Mouse (Mus musculus): ENCODE data around the gene Sardh. TPM values are rescaled to one million over a fixed set of nuclear protein-coding genes. Genes with fewer than 3 reads are reported as not detected.
A peak's percentile ranks its signal among the peaks of the same experiment; 100 is the strongest.

Sardh gene
- polyA plus RNA-seq, 1 experiment from 2014 or later, result 11.9 TPM

DNA sequence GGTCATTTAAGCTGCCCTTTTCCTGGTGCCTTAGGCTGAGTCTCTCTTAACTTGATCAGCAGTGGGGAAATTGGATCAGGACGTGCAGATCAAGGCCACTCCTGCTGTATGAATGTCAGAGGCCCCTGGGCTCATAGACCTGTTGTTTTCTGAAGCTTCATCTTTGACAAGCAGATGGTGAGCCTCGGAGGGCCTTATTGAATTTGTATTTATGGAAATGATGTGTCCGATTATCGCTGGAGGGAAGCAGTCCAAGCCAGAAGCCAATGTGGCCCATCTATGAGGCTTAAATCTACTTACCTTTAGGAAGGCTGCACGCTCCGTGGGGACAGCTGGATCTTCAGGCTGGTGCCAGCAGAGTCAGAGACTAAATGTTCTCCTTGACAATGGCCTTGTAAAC lies 91.5 kb downstream of the Sardh start:
- WGBS, result 81% methylated on average over 6 of the region's 6 CpGs
- Histone ChIP-seq H3K27ac (ENCODE audit: low read length) (no peak overlapping the region), H3K36me3 (ENCODE audit: control insufficient read depth, insufficient read depth, low read length) (no peaks in the 10 kb centered on the region), H3K4me2 (replicated peaks; ENCODE audit: low read depth, low read length) (no peak overlapping the region), H3K27me3 (ENCODE audit: control insufficient read depth, insufficient read depth, low read length) (no peaks in the 10 kb centered on the region), H3K4me3 (ENCODE audit: low read depth, low read length) (no peak overlapping the region), H3K4me1 (ENCODE audit: control insufficient read depth, insufficient read depth, low read length) (no peaks in the 10 kb centered on the region), H3K9me3 (ENCODE audit: control insufficient read depth, low read depth, low read length) (no peaks in the 10 kb centered on the region), H3K9ac (replicated peaks; ENCODE audit: low read depth, low read length) (no peak overlapping the region)
- no peak for ATAC-seq (ENCODE audit: insufficient number of reproducible peaks, insufficient read depth, low FRiP score, low read depth)

DNA sequence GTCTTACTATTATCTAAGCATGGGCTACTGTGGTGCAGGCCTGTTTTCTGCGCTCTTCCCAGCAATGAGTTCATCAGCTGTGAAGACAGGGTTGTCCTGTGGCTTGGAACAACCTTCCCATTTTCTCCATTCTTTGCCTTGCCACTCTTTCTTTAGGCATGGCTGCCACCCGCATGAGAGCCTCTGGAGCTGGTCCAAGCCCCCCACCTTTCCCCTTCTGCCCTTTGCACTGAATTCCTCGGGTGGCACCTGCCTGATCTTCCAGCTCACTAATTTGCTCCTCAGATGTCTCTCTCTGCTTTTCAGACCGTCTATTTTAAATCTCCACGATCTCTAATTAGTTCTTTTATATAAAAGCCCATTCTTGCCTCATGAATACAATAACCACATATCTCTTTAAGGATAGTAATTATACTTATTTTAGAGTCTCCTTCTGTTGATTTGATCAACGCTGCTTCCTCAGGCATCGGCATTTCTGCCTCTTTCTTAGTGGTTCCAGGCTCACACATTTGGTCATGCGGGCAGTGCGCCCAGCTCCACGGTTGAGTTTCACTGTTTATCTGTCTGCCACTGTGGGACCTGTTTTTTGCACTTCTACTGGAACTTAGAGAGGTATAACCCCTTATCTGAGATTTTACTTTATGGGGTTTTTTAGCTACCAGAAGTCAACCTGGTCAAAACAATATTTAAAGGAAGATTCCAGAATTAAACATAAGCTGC lies 93.5 kb downstream of the Sardh start:
- H3K9me3 ChIP-seq (ENCODE audit: control insufficient read depth, low read depth, low read length), result no peaks in the 10 kb centered on the region
- no peaks in the 10 kb centered on the region for H3K36me3 ChIP-seq (ENCODE audit: control insufficient read depth, insufficient read depth, low read length)
- no peak overlapping the region for H3K4me3 ChIP-seq (ENCODE audit: low read depth, low read length)
- no peak overlapping the region for H3K27ac ChIP-seq (ENCODE audit: low read length)
- H3K9ac ChIP-seq (replicated peaks; ENCODE audit: low read depth, low read length), result no peak overlapping the region
- WGBS, result 77% methylated on average over 10 of the region's 10 CpGs
- no peaks in the 10 kb centered on the region for H3K4me1 ChIP-seq (ENCODE audit: control insufficient read depth, insufficient read depth, low read length)
- H3K4me2 ChIP-seq (replicated peaks; ENCODE audit: low read depth, low read length), result no peak overlapping the region
- ATAC-seq (ENCODE audit: insufficient number of reproducible peaks, insufficient read depth, low FRiP score, low read depth), result no peak
- H3K27me3 ChIP-seq (ENCODE audit: control insufficient read depth, insufficient read depth, low read length), result no peaks in the 10 kb centered on the region

DNA sequence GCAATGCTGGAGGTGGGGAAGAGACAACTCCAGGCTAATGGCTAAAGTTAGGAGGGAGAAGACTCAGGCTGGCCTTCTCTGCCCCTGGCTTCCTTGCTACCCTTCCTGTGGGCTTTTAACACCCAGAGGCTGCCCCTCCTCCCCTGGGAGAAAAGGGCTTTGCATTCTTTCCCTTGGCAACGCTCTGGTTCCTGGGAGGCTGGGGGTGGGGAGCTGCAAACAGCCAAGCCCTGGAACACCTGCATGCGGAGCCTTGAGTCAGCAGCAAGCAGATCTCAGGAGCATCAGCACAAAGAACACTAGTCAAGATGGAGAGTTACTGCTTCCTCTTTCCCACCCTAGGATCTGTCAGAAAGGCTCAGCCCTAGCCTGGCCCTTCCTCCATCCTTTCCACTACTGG lies 98.7 kb downstream of the Sardh start:
- H3K4me2 ChIP-seq (replicated peaks; ENCODE audit: low read depth, low read length), result no peak overlapping the region
- H3K4me1 ChIP-seq (ENCODE audit: control insufficient read depth, insufficient read depth, low read length), result no peaks in the 10 kb centered on the region
- H3K27ac ChIP-seq (ENCODE audit: low read length), result no peak overlapping the region
- no peak overlapping the region for H3K4me3 ChIP-seq (ENCODE audit: low read depth, low read length)
- no peak overlapping the region for H3K9ac ChIP-seq (replicated peaks; ENCODE audit: low read depth, low read length)
- H3K27me3 ChIP-seq (ENCODE audit: control insufficient read depth, insufficient read depth, low read length), result no peaks in the 10 kb centered on the region
- no peaks in the 10 kb centered on the region for H3K9me3 ChIP-seq (ENCODE audit: control insufficient read depth, low read depth, low read length)
- H3K36me3 ChIP-seq (ENCODE audit: control insufficient read depth, insufficient read depth, low read length), result no peaks in the 10 kb centered on the region
- whole genome bisulfite sequencing, result 6% methylated on average over 2 of the region's 2 CpGs
- no peak for ATAC-seq (ENCODE audit: insufficient number of reproducible peaks, insufficient read depth, low FRiP score, low read depth)

DNA sequence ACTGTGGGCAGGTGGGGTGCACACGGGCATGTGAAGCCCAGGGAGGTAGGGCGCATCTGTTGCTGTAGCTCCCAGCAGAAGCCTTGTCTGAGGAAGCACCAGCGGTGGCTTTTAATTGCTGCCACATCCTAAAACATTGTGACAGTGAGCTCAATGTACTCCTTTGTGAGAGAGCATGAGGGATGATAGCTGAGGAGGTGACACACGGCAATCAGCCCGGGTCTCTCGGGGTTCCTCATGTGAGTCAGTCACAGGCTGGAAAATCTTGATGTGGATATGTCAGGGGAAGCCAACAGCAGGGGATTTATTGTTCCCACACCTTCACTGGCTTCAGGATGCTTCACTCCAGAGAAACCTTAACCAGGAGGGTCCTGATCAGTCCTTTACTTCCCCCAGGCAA lies 101.3 kb downstream of the Sardh start:
- Histone ChIP-seq H3K4me2 (replicated peaks; ENCODE audit: low read depth, low read length) (no peak overlapping the region), H3K27ac (ENCODE audit: low read length) (no peak overlapping the region), H3K4me1 (ENCODE audit: control insufficient read depth, insufficient read depth, low read length) (0 out of 2 replicates have a peak, but pooled peaks cover 3% of the 10 kb centered on the region), H3K4me3 (ENCODE audit: low read depth, low read length) (no peak overlapping the region), H3K9me3 (ENCODE audit: control insufficient read depth, low read depth, low read length) (no peaks in the 10 kb centered on the region), H3K9ac (replicated peaks; ENCODE audit: low read depth, low read length) (no peak overlapping the region), H3K27me3 (ENCODE audit: control insufficient read depth, insufficient read depth, low read length) (0 out of 2 replicates have a peak, but pooled peaks cover 5% of the 10 kb centered on the region), H3K36me3 (ENCODE audit: control insufficient read depth, insufficient read depth, low read length) (no peaks in the 10 kb centered on the region)
- WGBS, result 79% methylated on average over 6 of the region's 6 CpGs
- no peak for ATAC-seq (ENCODE audit: insufficient number of reproducible peaks, insufficient read depth, low FRiP score, low read depth)

DNA sequence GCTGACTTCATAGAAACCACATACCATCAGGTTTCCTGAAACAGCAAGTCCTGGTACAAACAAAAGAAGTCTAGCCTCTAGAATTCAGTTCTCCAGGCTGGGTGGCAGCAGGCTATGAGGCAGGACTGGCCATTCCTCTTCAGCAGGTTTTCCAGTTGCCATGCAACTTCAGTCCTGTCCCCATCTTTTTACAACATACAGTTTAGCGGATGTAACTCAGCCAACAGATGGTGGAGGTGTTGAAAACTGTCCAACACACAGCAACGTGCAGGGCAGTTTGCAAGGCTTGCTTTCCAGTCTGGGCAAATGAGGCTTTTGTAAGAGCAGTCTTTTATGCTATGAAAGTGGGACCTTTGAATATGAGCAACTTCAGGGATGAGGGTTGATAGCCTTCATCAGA lies 103.2 kb downstream of the Sardh start:
- Histone ChIP-seq H3K9ac (replicated peaks; ENCODE audit: low read depth, low read length) (no peak overlapping the region), H3K27ac (ENCODE audit: low read length) (no peak overlapping the region), H3K4me1 (ENCODE audit: control insufficient read depth, insufficient read depth, low read length) (0 out of 2 replicates have a peak, but pooled peaks cover 3% of the 10 kb centered on the region), H3K27me3 (ENCODE audit: control insufficient read depth, insufficient read depth, low read length) (peaks cover 12% of the 10 kb centered on the region; the same call in 1 of the 2 replicates), H3K36me3 (ENCODE audit: control insufficient read depth, insufficient read depth, low read length) (no peaks in the 10 kb centered on the region), H3K9me3 (ENCODE audit: control insufficient read depth, low read depth, low read length) (no peaks in the 10 kb centered on the region), H3K4me3 (ENCODE audit: low read depth, low read length) (no peak overlapping the region), H3K4me2 (replicated peaks; ENCODE audit: low read depth, low read length) (no peak overlapping the region)
- no peak for ATAC-seq (ENCODE audit: insufficient number of reproducible peaks, insufficient read depth, low FRiP score, low read depth)
- WGBS, result 74% methylated on average over 2 of the region's 2 CpGs

DNA sequence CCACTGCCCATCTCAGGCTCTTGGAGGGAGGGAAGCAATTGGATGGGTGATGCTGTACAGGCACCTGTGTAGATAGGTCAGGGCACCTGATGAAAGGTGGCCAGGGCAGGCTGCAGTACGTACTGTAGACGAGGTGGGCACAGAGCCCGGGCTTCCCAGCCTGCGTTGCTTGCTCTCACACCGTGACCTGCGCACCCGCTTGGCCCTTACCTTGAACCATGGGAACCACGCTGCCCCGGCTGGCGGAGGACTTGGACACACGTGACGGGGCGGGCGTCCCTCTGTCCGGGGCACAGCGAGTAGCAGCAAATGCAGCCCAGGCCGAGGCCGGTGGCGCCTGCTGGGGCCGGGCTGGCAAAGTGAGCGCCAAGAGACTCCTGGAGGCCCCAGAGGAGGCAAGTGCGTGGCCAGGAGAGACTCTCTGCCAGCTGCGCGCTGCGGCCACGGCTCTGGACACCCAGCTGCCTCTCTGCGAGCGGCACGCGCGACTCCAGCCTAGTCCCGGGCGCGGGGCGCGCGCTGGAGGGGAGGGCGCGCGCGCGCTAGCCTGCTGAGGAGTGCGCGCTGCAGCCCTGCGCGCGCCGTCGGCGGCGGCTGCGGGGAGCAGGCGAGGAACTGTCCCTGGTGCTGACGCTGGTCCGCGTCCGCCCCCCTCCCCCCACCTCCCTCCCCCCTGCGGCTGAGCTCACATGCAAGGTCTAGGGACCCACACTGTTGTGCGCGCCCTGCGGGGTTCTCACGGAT lies 106.0 kb downstream of the Sardh start, which contains the start of gene Fam163b:
Gene Fam163b, minus strand, starts transcription at position 542 of the 744 bp plus-strand sequence.
- H3K27ac ChIP-seq (ENCODE audit: low read length), result no peak within 1 kb of the TSS
- no peaks in the 10 kb centered on the region for H3K9me3 ChIP-seq (ENCODE audit: control insufficient read depth, low read depth, low read length)
- no peak for ATAC-seq (ENCODE audit: insufficient number of reproducible peaks, insufficient read depth, low FRiP score, low read depth)
- no peak within 1 kb of the TSS for H3K9ac ChIP-seq (replicated peaks; ENCODE audit: low read depth, low read length)
- 1% methylated on average over 61 of the region's 62 CpGs for WGBS
- H3K4me2 ChIP-seq (replicated peaks; ENCODE audit: low read depth, low read length), result peak within 1 kb of the TSS; percentile 68
- H3K27me3 ChIP-seq (ENCODE audit: control insufficient read depth, insufficient read depth, low read length), result peaks cover 12% of the 10 kb centered on the region; the same call in 1 of the 2 replicates
- 0 out of 2 replicates have a peak, but pooled peaks cover 3% of the 10 kb centered on the region for H3K4me1 ChIP-seq (ENCODE audit: control insufficient read depth, insufficient read depth, low read length)
- no peaks in the 10 kb centered on the region for H3K36me3 ChIP-seq (ENCODE audit: control insufficient read depth, insufficient read depth, low read length)
- peak within 1 kb of the TSS; percentile 31 for H3K4me3 ChIP-seq (ENCODE audit: low read depth, low read length)

Other genes starting within 250 kb of the Sardh start
- gene Cacfd1, start 238.4 kb downstream of the Sardh start, polyA plus RNA-seq (2014; fragmentation: Nextera tagmentation; extraction: Ambion mirVana), result 59.2 and 62.6 TPM in 2 replicates
- gene Slc2a6, start 220.3 kb downstream of the Sardh start, polyA plus RNA-seq (2014; fragmentation: Nextera tagmentation; extraction: Ambion mirVana), result 0.84 and 1.7 TPM in 2 replicates
- not detected in 2 replicates for gene Mymk, start 176.2 kb downstream of the Sardh start, polyA plus RNA-seq (2014; fragmentation: Nextera tagmentation; extraction: Ambion mirVana)
- gene Adamtsl2, start 169.0 kb downstream of the Sardh start, polyA plus RNA-seq (2014; fragmentation: Nextera tagmentation; extraction: Ambion mirVana), result 2.1 and 3.2 TPM in 2 replicates
- not detected in 2 replicates for gene Fam163b, start 105.8 kb downstream of the Sardh start, polyA plus RNA-seq (2014; fragmentation: Nextera tagmentation; extraction: Ambion mirVana)
- 0.43 and 1.1 TPM in 2 replicates for gene Dbh, start 83.1 kb downstream of the Sardh start, polyA plus RNA-seq (2014; fragmentation: Nextera tagmentation; extraction: Ambion mirVana)
- gene Vav2, start 178.7 kb upstream of the Sardh start, polyA plus RNA-seq (2014; fragmentation: Nextera tagmentation; extraction: Ambion mirVana), result 7.6 and 8.0 TPM in 2 replicates
- 11.0 and 11.5 TPM in 2 replicates for gene Brd3os, start 194.0 kb upstream of the Sardh start, polyA plus RNA-seq (2014; fragmentation: Nextera tagmentation; extraction: Ambion mirVana)

Data from stomach, embryonic 14.5 days (tissue).